Mouse (Mus musculus): ENCODE measurements around the gene Cbr2. TPM values are rescaled to one million over a fixed set of nuclear protein-coding genes. Genes with fewer than 3 reads are reported as not detected.

Cbr2 gene
- total and polyA plus RNA-seq, 3 experiments, result not detected

DNA sequence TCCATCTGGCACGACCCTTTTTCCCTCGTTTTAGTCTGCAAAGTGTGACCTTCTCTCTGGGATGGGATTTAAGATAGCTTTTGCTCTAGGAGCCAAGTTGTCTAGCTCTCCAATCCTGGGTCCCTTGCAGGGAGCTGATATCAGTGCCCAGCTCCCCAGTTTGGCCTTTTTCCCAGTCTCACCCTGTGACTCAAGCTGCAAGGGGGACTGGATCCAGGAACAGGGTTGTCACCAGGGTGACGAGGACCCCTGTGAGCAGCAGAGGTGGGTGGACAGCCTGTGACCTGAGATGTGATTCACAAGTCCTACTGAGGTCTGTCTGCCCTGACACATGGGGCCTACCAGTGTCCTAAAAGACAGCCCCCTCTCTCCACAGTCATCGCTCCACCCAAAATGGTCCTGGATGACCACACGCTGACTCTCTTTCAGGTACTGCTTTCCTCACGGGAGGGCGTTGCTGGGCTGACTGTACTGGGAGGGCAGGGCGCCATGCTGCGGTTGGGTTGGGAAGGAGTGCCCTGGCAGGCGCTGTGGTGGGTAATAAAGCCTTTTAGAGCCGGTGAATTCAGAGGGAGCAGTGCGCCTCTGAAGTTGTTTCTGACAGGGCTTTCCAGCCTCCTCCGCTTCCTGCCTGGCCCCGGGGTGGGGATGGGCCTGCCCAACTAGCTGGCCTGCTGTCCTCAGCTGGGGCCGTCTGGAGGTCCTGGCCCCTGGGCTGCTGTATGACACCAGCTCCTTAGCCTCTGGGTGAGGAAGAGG, 28.0 kb downstream of the Cbr2 start:
- H3K27me3 ChIP-seq (ENCODE audit: control insufficient read depth in 1 of 2, insufficient read depth in 2 of 2, low read length in 2 of 2), result no peaks in the 10 kb centered on the region

DNA sequence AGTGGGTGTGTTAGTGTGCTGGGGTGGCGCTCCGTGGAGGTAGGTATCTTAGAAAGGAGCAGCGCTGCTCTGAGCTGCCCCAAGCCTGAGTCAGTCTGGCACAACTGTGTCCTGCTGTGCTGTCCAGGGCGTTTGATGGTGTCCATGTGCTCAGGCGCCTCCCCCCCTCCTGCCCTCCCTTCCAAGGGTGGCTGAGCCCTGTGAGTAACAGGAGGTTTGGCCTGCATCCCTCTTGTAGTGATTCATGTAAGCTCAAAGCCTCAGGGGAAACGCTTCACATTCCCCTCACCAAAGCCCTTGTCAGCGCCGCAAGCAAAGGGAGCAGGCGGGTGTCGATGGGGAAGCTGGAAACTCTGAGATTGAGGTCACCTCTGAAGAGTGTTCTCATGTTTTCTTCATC, 34.2 kb downstream of the Cbr2 start:
- no peak for DNase-seq (ENCODE audit: low read depth, low spot score)

More for the DNA sequence above, 28.0 kb downstream of the Cbr2 start:
- DNase-seq (ENCODE audit: low read depth, low spot score), result no peak
- Histone ChIP-seq H3K9me3 (replicated peaks; ENCODE audit: insufficient read depth, low read length) (no peaks in the 10 kb centered on the region), H3K79me2 (ENCODE audit: control insufficient read depth, insufficient read depth, low read length, poor library complexity) (no peaks in the 10 kb centered on the region), H3K9ac (ENCODE audit: control insufficient read depth, low read depth, low read length, poor library complexity, severe bottlenecking) (no peak overlapping the region), H3K27ac (ENCODE audit: control insufficient read depth, low read depth, low read length) (no peak overlapping the region), H3K36me3 (ENCODE audit: control insufficient read depth in 1 of 2, insufficient read depth in 2 of 2, low read length in 2 of 2) (no peaks in the 10 kb centered on the region; a peak in 1 of 4 replicates), H3K4me1 (ENCODE audit: control insufficient read depth in 1 of 2, insufficient read depth in 2 of 2, low read length in 2 of 2) (no peaks in the 10 kb centered on the region), H3K4me3 (ENCODE audit: control insufficient read depth in 1 of 2, insufficient read depth in 1 of 2, low read depth in 2 of 2, low read length in 2 of 2) (no peak overlapping the region)
- TF ChIP-seq RCOR1 (IDR thresholded peaks at IDR 0.05; ENCODE audit: low read depth, low read length) (no peak), CHD1 (IDR thresholded peaks at IDR 0.05; ENCODE audit: low read depth, low read length) (no peak), MAFK (IDR thresholded peaks at IDR 0.05; ENCODE audit: borderline replicate concordance, low read depth, low read length) (no peak), TBP (IDR thresholded peaks at IDR 0.05; ENCODE audit: low read depth, low read length) (no peak), ELF1 (IDR thresholded peaks at IDR 0.05; ENCODE audit: low read depth, low read length) (no peak), MYB (IDR thresholded peaks at IDR 0.05; ENCODE audit: low read depth, low read length) (no peak), KAT2A (conservative IDR thresholded peaks at IDR 0.05; ENCODE audit: low read depth, low read length) (no peak), POLR2AphosphoS5 (IDR thresholded peaks at IDR 0.05; ENCODE audit: borderline replicate concordance, low read depth, low read length) (no peak), JUND (IDR thresholded peaks at IDR 0.05; ENCODE audit: low read depth, low read length) (no peak), ZKSCAN1 (IDR thresholded peaks at IDR 0.05; ENCODE audit: low read depth, low read length) (no peak), MXI1 (IDR thresholded peaks at IDR 0.05; ENCODE audit: low read depth, low read length) (no peak), TAL1 (IDR thresholded peaks at IDR 0.05; ENCODE audit: low read length) (no peak), USF2 (IDR thresholded peaks at IDR 0.05; ENCODE audit: borderline replicate concordance in 1 of 2, insufficient read depth in 1 of 2, low read depth in 1 of 2, low read length in 2 of 2) (no peak)

More for the DNA sequence above, 34.2 kb downstream of the Cbr2 start:
- Histone ChIP-seq H3K4me1 (ENCODE audit: control insufficient read depth in 1 of 2, insufficient read depth in 2 of 2, low read length in 2 of 2) (no peaks in the 10 kb centered on the region), H3K79me2 (ENCODE audit: control insufficient read depth, insufficient read depth, low read length, poor library complexity) (no peaks in the 10 kb centered on the region), H3K4me3 (ENCODE audit: control insufficient read depth in 1 of 2, insufficient read depth in 1 of 2, low read depth in 2 of 2, low read length in 2 of 2) (no peak overlapping the region), H3K27ac (ENCODE audit: control insufficient read depth, low read depth, low read length) (no peak overlapping the region), H3K9ac (ENCODE audit: control insufficient read depth, low read depth, low read length, poor library complexity, severe bottlenecking) (no peak overlapping the region), H3K27me3 (ENCODE audit: control insufficient read depth in 1 of 2, insufficient read depth in 2 of 2, low read length in 2 of 2) (no peaks in the 10 kb centered on the region), H3K36me3 (ENCODE audit: control insufficient read depth in 1 of 2, insufficient read depth in 2 of 2, low read length in 2 of 2) (no peaks in the 10 kb centered on the region; a peak in 1 of 4 replicates), H3K9me3 (replicated peaks; ENCODE audit: insufficient read depth, low read length) (no peaks in the 10 kb centered on the region)
- TF ChIP-seq ELF1 (IDR thresholded peaks at IDR 0.05; ENCODE audit: low read depth, low read length), result no peak
- no peak for TF ChIP-seq NELFE (IDR thresholded peaks at IDR 0.05; ENCODE audit: low read depth, low read length)
- no peak for TF ChIP-seq ZMIZ1 (IDR thresholded peaks at IDR 0.05; ENCODE audit: low read depth, low read length)
- no peak for TF ChIP-seq EP300 (IDR thresholded peaks at IDR 0.05; ENCODE audit: low read depth in 1 of 2, low read length in 2 of 2)
- TF ChIP-seq KAT2A (conservative IDR thresholded peaks at IDR 0.05; ENCODE audit: low read depth, low read length), result no peak
- TF ChIP-seq MXI1 (IDR thresholded peaks at IDR 0.05; ENCODE audit: low read depth, low read length), result no peak
- TF ChIP-seq ZNF384 (IDR thresholded peaks at IDR 0.05; ENCODE audit: low read depth, low read length), result no peak
- no peak for TF ChIP-seq MAZ (IDR thresholded peaks at IDR 0.05; ENCODE audit: low read depth, low read length)
- TF ChIP-seq RAD21 (IDR thresholded peaks at IDR 0.05; ENCODE audit: low read depth, low read length), result no peak
- TF ChIP-seq ZKSCAN1 (IDR thresholded peaks at IDR 0.05; ENCODE audit: low read depth, low read length), result no peak
- TF ChIP-seq JUND (IDR thresholded peaks at IDR 0.05; ENCODE audit: low read depth, low read length), result no peak
- TF ChIP-seq USF2 (IDR thresholded peaks at IDR 0.05; ENCODE audit: borderline replicate concordance in 1 of 2, insufficient read depth in 1 of 2, low read depth in 1 of 2, low read length in 2 of 2), result no peak
